Comparison of ENCODE assay signal across 8 mouse cellular contexts in genomic region chr10:70799191-70799742, GRCm38 (mm10).
DNase-seq lines count a peak whose midpoint lies in the region; ATAC-seq lines count a peak whose summit lies in the region.

No protein-coding gene starts in this region.

- peak; percentile 21 for DNase-seq in ovary, postnatal 36 days (ENCODE audit: low spot score)
- DNase-seq in ovary, postnatal 14 days (ENCODE audit: low spot score), result no peak
- peak; percentile 54 to 65 for DNase-seq in layer of hippocampus, adult 8-10 months (ENCODE audit: low spot score in 2 of 2)
- peak; percentile 94 for DNase-seq in telencephalon, adult 2 months (ENCODE audit: low read depth, low spot score)
- no peak for DNase-seq in retina, embryonic 14.5 days (ENCODE audit: low spot score)
- no peak for DNase-seq in kidney, postnatal 36 days
- DNase-seq in cerebellum, adult 9-11 months, result no peak

- ATAC-seq in frontal cortex, adult (ENCODE audit: low TSS enrichment), result peak; percentile 97

Comparison
In these comparisons a context has a peak if more than half of its experiments do, and no peak if none do; other contexts are left out.
1. DNase-seq: peak in ovary, postnatal 36 days (single experiment), layer of hippocampus, adult 8-10 months (2 of 2) and telencephalon, adult 2 months (single experiment); none in ovary, postnatal 14 days (single experiment), retina, embryonic 14.5 days (single experiment), kidney, postnatal 36 days (0 of 2) and cerebellum, adult 9-11 months (single experiment).